Mouse (Mus musculus): ENCODE results near the gene Gm11214. TPM values are rescaled to one million over a fixed set of nuclear protein-coding genes. Genes with fewer than 3 reads are reported as not detected.
A peak's percentile ranks its signal among the peaks of the same experiment; 100 is the strongest.

Gene Gm11214
- polyA plus RNA-seq, 1 experiment from 2014 or later: not detected

- WGBS: 86% methylated on average over 4 of the region's 4 CpGs
- DNase-seq (ENCODE audit: low spot score) (no peak), ATAC-seq (replicated peaks; ENCODE audit: low FRiP score, low TSS enrichment, low read depth) (no peak)
- Histone ChIP-seq H3K9ac (ENCODE audit: low read length) (no peak overlapping the region), H3K27me3 (replicated peaks; ENCODE audit: control insufficient read depth, insufficient read depth, low read length) (no peaks in the 10 kb centered on the region), H3K4me3 (ENCODE audit: low read depth, low read length) (no peak overlapping the region), H3K4me1 (replicated peaks; ENCODE audit: control insufficient read depth, insufficient read depth, low read length) (no peaks in the 10 kb centered on the region), H3K27ac (ENCODE audit: low read depth) (no peak overlapping the region), H3K9me3 (ENCODE audit: control insufficient read depth, low read length) (no peaks in the 10 kb centered on the region), H3K4me2 (ENCODE audit: low read length) (no peak overlapping the region), H3K36me3 (ENCODE audit: control insufficient read depth, insufficient read depth, low read length) (no peaks in the 10 kb centered on the region)
These were observed 33.7 kb upstream of the Gm11214 start for GRCm38 (mm10) chr4:63696921-63697320.

- DNase-seq (ENCODE audit: low spot score) (no peak), ATAC-seq (replicated peaks; ENCODE audit: low FRiP score, low TSS enrichment, low read depth) (no peak)
- Histone ChIP-seq H3K27ac (ENCODE audit: low read depth) (no peak overlapping the region), H3K9ac (ENCODE audit: low read length) (no peak overlapping the region), H3K4me2 (ENCODE audit: low read length) (no peak overlapping the region), H3K27me3 (replicated peaks; ENCODE audit: control insufficient read depth, insufficient read depth, low read length) (no peaks in the 10 kb centered on the region), H3K36me3 (ENCODE audit: control insufficient read depth, insufficient read depth, low read length) (no peaks in the 10 kb centered on the region), H3K4me1 (replicated peaks; ENCODE audit: control insufficient read depth, insufficient read depth, low read length) (0 out of 2 replicates have a peak, but pooled peaks cover 1% of the 10 kb centered on the region), H3K9me3 (ENCODE audit: control insufficient read depth, low read length) (no peaks in the 10 kb centered on the region), H3K4me3 (ENCODE audit: low read depth, low read length) (no peak overlapping the region)
These were observed 29.2 kb upstream of the Gm11214 start for GRCm38 (mm10) chr4:63692351-63692750.

- DNase-seq (ENCODE audit: low spot score) (no peak), ATAC-seq (replicated peaks; ENCODE audit: low FRiP score, low TSS enrichment, low read depth) (no peak)
- Histone ChIP-seq H3K4me2 (ENCODE audit: low read length) (no peak overlapping the region), H3K4me1 (replicated peaks; ENCODE audit: control insufficient read depth, insufficient read depth, low read length) (peaks cover 8% of the 10 kb centered on the region; the same call in 1 of the 2 replicates), H3K9ac (ENCODE audit: low read length) (no peak overlapping the region), H3K4me3 (ENCODE audit: low read depth, low read length) (no peak overlapping the region), H3K9me3 (ENCODE audit: control insufficient read depth, low read length) (no peaks in the 10 kb centered on the region), H3K27me3 (replicated peaks; ENCODE audit: control insufficient read depth, insufficient read depth, low read length) (no peaks in the 10 kb centered on the region), H3K36me3 (ENCODE audit: control insufficient read depth, insufficient read depth, low read length) (no peaks in the 10 kb centered on the region), H3K27ac (ENCODE audit: low read depth) (no peak overlapping the region)
- 38% methylated on average over 8 of the region's 8 CpGs for WGBS
These were observed 24.2 kb upstream of the Gm11214 start for GRCm38 (mm10) chr4:63687429-63687828.

DNA sequence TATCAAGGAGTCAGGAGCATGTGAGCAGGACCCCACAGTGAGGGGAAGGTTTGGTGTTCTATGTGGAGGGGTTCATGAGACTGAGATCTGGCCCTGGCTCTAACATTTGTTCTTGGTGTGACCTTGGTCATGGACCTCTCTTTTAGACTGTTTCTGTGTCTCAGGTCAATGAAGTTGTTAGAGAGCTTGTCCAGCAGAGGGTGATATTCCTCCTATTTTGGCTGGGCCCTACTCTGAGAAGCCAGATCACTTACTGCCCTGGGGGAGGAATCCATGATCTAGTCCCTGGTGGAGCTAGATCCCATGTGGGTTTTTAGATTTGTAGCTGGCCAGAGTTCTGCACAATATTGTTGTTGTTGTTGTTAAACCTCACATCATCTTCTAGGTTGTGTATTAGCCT is 23.0 kb upstream of the Gm11214 start:
- H3K4me2 ChIP-seq (ENCODE audit: low read length): no peak overlapping the region
- no peaks in the 10 kb centered on the region for H3K27me3 ChIP-seq (replicated peaks; ENCODE audit: control insufficient read depth, insufficient read depth, low read length)
- H3K4me1 ChIP-seq (replicated peaks; ENCODE audit: control insufficient read depth, insufficient read depth, low read length): peaks cover 8% of the 10 kb centered on the region; the same call in 1 of the 2 replicates
- no peaks in the 10 kb centered on the region for H3K36me3 ChIP-seq (ENCODE audit: control insufficient read depth, insufficient read depth, low read length)
- H3K4me3 ChIP-seq (ENCODE audit: low read depth, low read length): no peak overlapping the region
- no peak overlapping the region for H3K9ac ChIP-seq (ENCODE audit: low read length)
- H3K9me3 ChIP-seq (ENCODE audit: control insufficient read depth, low read length): no peaks in the 10 kb centered on the region
- no peak for DNase-seq (ENCODE audit: low spot score)
- ATAC-seq (replicated peaks; ENCODE audit: low FRiP score, low TSS enrichment, low read depth): no peak
- H3K27ac ChIP-seq (ENCODE audit: low read depth): no peak overlapping the region

- no peaks in the 10 kb centered on the region for H3K27me3 ChIP-seq (replicated peaks; ENCODE audit: control insufficient read depth, insufficient read depth, low read length)
- H3K9me3 ChIP-seq (ENCODE audit: control insufficient read depth, low read length): no peaks in the 10 kb centered on the region
- H3K4me3 ChIP-seq (ENCODE audit: low read depth, low read length): no peak overlapping the region
- peaks cover 8% of the 10 kb centered on the region; the same call in 1 of the 2 replicates for H3K4me1 ChIP-seq (replicated peaks; ENCODE audit: control insufficient read depth, insufficient read depth, low read length)
- no peak overlapping the region for H3K9ac ChIP-seq (ENCODE audit: low read length)
- WGBS: 54% methylated on average over 4 of the region's 4 CpGs
- ATAC-seq (replicated peaks; ENCODE audit: low FRiP score, low TSS enrichment, low read depth) (no peak), DNase-seq (ENCODE audit: low spot score) (no peak)
- no peak overlapping the region for H3K4me2 ChIP-seq (ENCODE audit: low read length)
- no peak overlapping the region for H3K27ac ChIP-seq (ENCODE audit: low read depth)
- no peaks in the 10 kb centered on the region for H3K36me3 ChIP-seq (ENCODE audit: control insufficient read depth, insufficient read depth, low read length)
These were observed 22.0 kb upstream of the Gm11214 start for GRCm38 (mm10) chr4:63685253-63685525.

- DNase-seq (ENCODE audit: low spot score): no peak
- no peaks in the 10 kb centered on the region for H3K9me3 ChIP-seq (ENCODE audit: control insufficient read depth, low read length)
- peaks cover 8% of the 10 kb centered on the region; the same call in 1 of the 2 replicates for H3K4me1 ChIP-seq (replicated peaks; ENCODE audit: control insufficient read depth, insufficient read depth, low read length)
- no peaks in the 10 kb centered on the region for H3K36me3 ChIP-seq (ENCODE audit: control insufficient read depth, insufficient read depth, low read length)
- H3K9ac ChIP-seq (ENCODE audit: low read length): no peak overlapping the region
- 65% methylated on average over 10 of the region's 10 CpGs for WGBS
- peak; percentile 62; the same call in 1 of the 2 replicates for ATAC-seq (replicated peaks; ENCODE audit: low FRiP score, low TSS enrichment, low read depth)
- H3K27ac ChIP-seq (ENCODE audit: low read depth): no peak overlapping the region
- no peaks in the 10 kb centered on the region for H3K27me3 ChIP-seq (replicated peaks; ENCODE audit: control insufficient read depth, insufficient read depth, low read length)
- H3K4me3 ChIP-seq (ENCODE audit: low read depth, low read length): no peak overlapping the region
- H3K4me2 ChIP-seq (ENCODE audit: low read length): no peak overlapping the region
These were observed 21.5 kb upstream of the Gm11214 start for GRCm38 (mm10) chr4:63684412-63685252.

GRCm38 (mm10) chr4:63683716-63684115 is 20.5 kb upstream of the Gm11214 start:
- H3K27ac ChIP-seq (ENCODE audit: low read depth): no peak overlapping the region
- no peak overlapping the region for H3K4me2 ChIP-seq (ENCODE audit: low read length)
- ATAC-seq (replicated peaks; ENCODE audit: low FRiP score, low TSS enrichment, low read depth) (no peak), DNase-seq (ENCODE audit: low spot score) (no peak)
- H3K9ac ChIP-seq (ENCODE audit: low read length): no peak overlapping the region
- no peaks in the 10 kb centered on the region for H3K27me3 ChIP-seq (replicated peaks; ENCODE audit: control insufficient read depth, insufficient read depth, low read length)
- 88% methylated on average over 6 of the region's 6 CpGs for WGBS
- no peak overlapping the region for H3K4me3 ChIP-seq (ENCODE audit: low read depth, low read length)
- no peaks in the 10 kb centered on the region for H3K9me3 ChIP-seq (ENCODE audit: control insufficient read depth, low read length)
- H3K36me3 ChIP-seq (ENCODE audit: control insufficient read depth, insufficient read depth, low read length): no peaks in the 10 kb centered on the region
- H3K4me1 ChIP-seq (replicated peaks; ENCODE audit: control insufficient read depth, insufficient read depth, low read length): peaks cover 8% of the 10 kb centered on the region; the same call in 1 of the 2 replicates

DNA sequence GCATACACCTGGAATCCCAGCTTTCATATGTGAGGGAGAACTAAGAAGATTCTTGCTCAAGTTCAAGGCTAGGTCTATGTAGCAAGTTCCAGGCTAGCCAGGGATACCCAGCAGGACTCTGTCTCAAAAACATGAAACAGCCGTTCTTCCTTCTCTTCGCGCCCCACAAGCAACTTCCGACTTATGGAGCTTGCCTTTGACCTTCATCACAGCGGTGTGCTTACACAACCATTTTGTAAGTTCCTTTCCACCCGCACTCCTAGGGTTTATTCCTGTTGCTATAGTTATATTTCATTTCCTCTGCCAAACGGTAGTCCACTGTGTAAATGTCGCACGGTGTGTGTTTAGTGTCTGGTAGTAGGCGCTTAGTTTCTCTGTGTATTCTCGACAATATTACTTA is 19.9 kb upstream of the Gm11214 start:
- Histone ChIP-seq H3K4me2 (ENCODE audit: low read length) (no peak overlapping the region), H3K9me3 (ENCODE audit: control insufficient read depth, low read length) (no peaks in the 10 kb centered on the region), H3K27me3 (replicated peaks; ENCODE audit: control insufficient read depth, insufficient read depth, low read length) (no peaks in the 10 kb centered on the region), H3K36me3 (ENCODE audit: control insufficient read depth, insufficient read depth, low read length) (no peaks in the 10 kb centered on the region), H3K4me3 (ENCODE audit: low read depth, low read length) (no peak overlapping the region), H3K9ac (ENCODE audit: low read length) (no peak overlapping the region), H3K27ac (ENCODE audit: low read depth) (no peak overlapping the region), H3K4me1 (replicated peaks; ENCODE audit: control insufficient read depth, insufficient read depth, low read length) (peaks cover 8% of the 10 kb centered on the region; the same call in 1 of the 2 replicates)
- ATAC-seq (replicated peaks; ENCODE audit: low FRiP score, low TSS enrichment, low read depth) (no peak), DNase-seq (ENCODE audit: low spot score) (no peak)
- 51% methylated on average over 11 of the region's 11 CpGs for whole genome bisulfite sequencing

DNA sequence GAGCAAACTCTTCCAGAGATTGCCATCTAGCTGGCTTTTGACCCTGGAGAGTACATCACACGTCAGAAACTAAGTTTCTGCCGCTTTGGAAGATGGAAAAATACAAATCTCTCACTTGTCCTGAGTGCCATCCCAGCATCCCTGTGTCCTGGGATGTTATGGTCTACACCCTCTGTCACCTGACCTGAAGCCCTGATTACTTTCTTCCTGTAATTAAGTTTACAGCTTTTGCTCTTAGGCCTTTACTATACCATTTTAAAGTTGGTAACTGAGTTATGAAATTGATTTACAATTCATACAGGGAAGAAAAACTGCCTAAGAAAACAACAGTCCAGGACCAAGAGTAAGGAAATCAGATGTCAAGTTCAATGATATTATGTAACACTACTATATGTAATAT is 19.3 kb upstream of the Gm11214 start:
- H3K36me3 ChIP-seq (ENCODE audit: control insufficient read depth, insufficient read depth, low read length): no peaks in the 10 kb centered on the region
- H3K4me2 ChIP-seq (ENCODE audit: low read length): no peak overlapping the region
- H3K9ac ChIP-seq (ENCODE audit: low read length): no peak overlapping the region
- 85% methylated on average over 2 of the region's 2 CpGs for WGBS
- H3K27me3 ChIP-seq (replicated peaks; ENCODE audit: control insufficient read depth, insufficient read depth, low read length): no peaks in the 10 kb centered on the region
- peaks cover 8% of the 10 kb centered on the region; the same call in 1 of the 2 replicates for H3K4me1 ChIP-seq (replicated peaks; ENCODE audit: control insufficient read depth, insufficient read depth, low read length)
- H3K9me3 ChIP-seq (ENCODE audit: control insufficient read depth, low read length): no peaks in the 10 kb centered on the region
- H3K4me3 ChIP-seq (ENCODE audit: low read depth, low read length): no peak overlapping the region
- DNase-seq (ENCODE audit: low spot score) (no peak), ATAC-seq (replicated peaks; ENCODE audit: low FRiP score, low TSS enrichment, low read depth) (no peak)
- H3K27ac ChIP-seq (ENCODE audit: low read depth): no peak overlapping the region

Measured in intestine, embryonic 14.5 days (tissue).